Mouse (Mus musculus) E14TG2a.4 (cell line): ENCODE results near the gene Csl.

ENCODE experiments used
- CTCF ChIP-seq: conservative IDR thresholded peaks from 2 replicates; pipeline ENCODE4 v1.5.1; 2014; ENCODE audit warnings: low read length
- POU5F1 ChIP-seq: IDR thresholded peaks from 2 replicates; pipeline ENCODE4 v1.6.1; 2014; ENCODE audit warnings: low read length, borderline replicate concordance

- no peak for TF ChIP-seq CTCF
- no peak for TF ChIP-seq POU5F1
Measured at GRCm38 (mm10) chr10:99789418-99789817, 30.0 kb upstream of the Csl start.
